Mouse (Mus musculus) intestine, embryonic 14.5 days (tissue): ENCODE results near the gene Arhgef19. TPM values are rescaled to one million over a fixed set of nuclear protein-coding genes. Genes with fewer than 3 reads are reported as not detected.

Experiments used
- ATAC-seq: fragments of 200-750 bp; cut with Nextera tagmentation; replicated peaks from 2 replicates; pipeline ENCODE4 v1.8.0; 2017; ENCODE audit warnings: low read depth, moderate number of reproducible peaks, moderate TSS enrichment, moderate library complexity; ENCODE audit not compliant: low FRiP score, low TSS enrichment
- DNase-seq: peaks from one replicate; pipeline ENCODE4 v3.0.0-alpha.2; 2018; ENCODE audit warnings: low spot score
- H3K27ac ChIP-seq: fragments of 300-500 bp; sonication (generic); 2 replicates; pipeline ENCODE4 v1.5.1; 2014; ENCODE audit warnings: low read depth, mild to moderate bottlenecking, control low read depth
- H3K27me3 ChIP-seq: fragments of 300-500 bp; sonication (generic); replicated peaks from 2 replicates; pipeline ENCODE4 v1.6.1; 2014; ENCODE audit warnings: low read length, control low read depth; ENCODE audit not compliant: control insufficient read depth, insufficient read depth
- H3K36me3 ChIP-seq: fragments of 300-500 bp; sonication (generic); 2 replicates; pipeline ENCODE4 v1.6.1; 2014; ENCODE audit warnings: low read length, control low read depth; ENCODE audit not compliant: control insufficient read depth, insufficient read depth
- H3K4me1 ChIP-seq: fragments of 300-500 bp; sonication (generic); replicated peaks from 2 replicates; pipeline ENCODE4 v1.6.1; 2014; ENCODE audit warnings: low read length, control low read depth, mixed read lengths; ENCODE audit not compliant: control insufficient read depth, insufficient read depth
- H3K4me2 ChIP-seq: fragments of 300-500 bp; sonication (generic); 2 replicates; pipeline ENCODE4 v1.6.1; 2014; ENCODE audit warnings: low read length
- H3K4me3 ChIP-seq: fragments of 300-500 bp; sonication (generic); 2 replicates; pipeline ENCODE4 v1.5.1; 2014; ENCODE audit warnings: low read depth, low read length, control low read depth, mixed read lengths
- H3K9ac ChIP-seq: fragments of 300-500 bp; sonication (generic); 2 replicates; pipeline ENCODE4 v1.6.1; 2014; ENCODE audit warnings: mild to moderate bottlenecking, low read length
- H3K9me3 ChIP-seq: fragments of 300-500 bp; sonication (generic); 2 replicates; pipeline ENCODE4 v1.6.1; 2016; ENCODE audit warnings: low read length, control low read depth; ENCODE audit not compliant: control insufficient read depth
- WGBS: fragments of 180-500 bp; shearing (Covaris S2); extraction: QIAGEN DNeasy Blood & Tissue Kit; methylation state at CpG from one replicate; pipeline ENCODE4 v1.1.7; 2014; 5-methylcytosine and 5-hydroxymethylcytosine counted together
- polyA plus RNA-seq: library from polyadenylated mRNA; unstranded; fragments of >200 nt; fragmentation: Nextera tagmentation; extraction: Ambion mirVana; gene quantifications from 2 replicates; pipeline ENCODE4 v1.2.1, GENCODE M21; 2014

Gene Arhgef19
- polyA plus RNA-seq, 1 experiment from 2014 or later, result 15.8 TPM

DNA sequence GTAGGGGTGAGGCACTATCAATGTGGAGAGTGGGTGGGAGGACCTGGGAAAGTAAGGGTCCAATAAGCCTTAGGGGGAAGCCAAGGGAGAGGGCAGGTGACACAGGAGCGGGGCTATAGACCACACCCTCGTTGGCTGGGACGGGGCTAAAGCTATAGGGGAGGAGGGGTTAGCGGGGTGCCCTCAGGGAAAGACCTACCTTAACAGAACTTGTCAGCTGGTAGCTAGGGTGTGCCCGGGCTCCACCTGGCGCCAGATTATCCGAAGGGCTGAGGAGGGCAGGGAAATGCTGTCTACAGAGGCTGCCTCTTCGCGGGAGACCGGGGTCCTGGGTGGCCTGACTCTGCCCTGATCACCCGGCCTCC is 9.3 kb downstream of the Arhgef19 start:
- Histone ChIP-seq H3K27me3 (peaks cover 50% of the 10 kb centered on the region), H3K36me3 (0 out of 2 replicates have a peak, but pooled peaks cover 5% of the 10 kb centered on the region), H3K4me1 (peaks cover 35% of the 10 kb centered on the region), H3K9me3 (no peaks in the 10 kb centered on the region), H3K27ac (no peak overlapping the region), H3K9ac (no peak overlapping the region), H3K4me2 (peak overlapping the region; percentile 65), H3K4me3 (peak overlapping the region; percentile 38; the same call in 1 of the 2 replicates)
- ATAC-seq, result peak; percentile 41
- WGBS, result 16% methylated on average over 11 of the region's 11 CpGs
- DNase-seq, result no peak

GRCm38 (mm10) chr4:141249383-141249782 is 10.1 kb downstream of the Arhgef19 start:
- H3K9me3 ChIP-seq, result no peaks in the 10 kb centered on the region
- no peak overlapping the region for H3K4me3 ChIP-seq
- ATAC-seq (no peak), DNase-seq (no peak)
- no peak overlapping the region for H3K9ac ChIP-seq
- peaks cover 45% of the 10 kb centered on the region for H3K27me3 ChIP-seq
- 0 out of 2 replicates have a peak, but pooled peaks cover 5% of the 10 kb centered on the region for H3K36me3 ChIP-seq
- H3K4me2 ChIP-seq, result no peak overlapping the region
- no peak overlapping the region for H3K27ac ChIP-seq
- H3K4me1 ChIP-seq, result peaks cover 37% of the 10 kb centered on the region
- WGBS, result 77% methylated on average over 11 of the region's 11 CpGs

GRCm38 (mm10) chr4:141251071-141251470 is 11.8 kb downstream of the Arhgef19 start:
- WGBS, result 68% methylated on average over 8 of the region's 8 CpGs
- Histone ChIP-seq H3K4me1 (peaks cover 25% of the 10 kb centered on the region), H3K4me3 (no peak overlapping the region), H3K9me3 (no peaks in the 10 kb centered on the region), H3K4me2 (no peak overlapping the region), H3K27me3 (peaks cover 35% of the 10 kb centered on the region), H3K9ac (no peak overlapping the region), H3K36me3 (0 out of 2 replicates have a peak, but pooled peaks cover 5% of the 10 kb centered on the region), H3K27ac (no peak overlapping the region)
- ATAC-seq (no peak), DNase-seq (no peak)

GRCm38 (mm10) chr4:141252641-141253040 is 13.3 kb downstream of the Arhgef19 start:
- H3K4me1 ChIP-seq, result peaks cover 15% of the 10 kb centered on the region
- H3K36me3 ChIP-seq, result 0 out of 2 replicates have a peak, but pooled peaks cover 5% of the 10 kb centered on the region
- H3K27me3 ChIP-seq, result peaks cover 20% of the 10 kb centered on the region
- no peaks in the 10 kb centered on the region for H3K9me3 ChIP-seq
- DNase-seq (no peak), ATAC-seq (no peak)
- no peak overlapping the region for H3K9ac ChIP-seq
- WGBS, result 76% methylated on average over 2 of the region's 2 CpGs
- H3K27ac ChIP-seq, result no peak overlapping the region
- no peak overlapping the region for H3K4me3 ChIP-seq
- no peak overlapping the region for H3K4me2 ChIP-seq

DNA sequence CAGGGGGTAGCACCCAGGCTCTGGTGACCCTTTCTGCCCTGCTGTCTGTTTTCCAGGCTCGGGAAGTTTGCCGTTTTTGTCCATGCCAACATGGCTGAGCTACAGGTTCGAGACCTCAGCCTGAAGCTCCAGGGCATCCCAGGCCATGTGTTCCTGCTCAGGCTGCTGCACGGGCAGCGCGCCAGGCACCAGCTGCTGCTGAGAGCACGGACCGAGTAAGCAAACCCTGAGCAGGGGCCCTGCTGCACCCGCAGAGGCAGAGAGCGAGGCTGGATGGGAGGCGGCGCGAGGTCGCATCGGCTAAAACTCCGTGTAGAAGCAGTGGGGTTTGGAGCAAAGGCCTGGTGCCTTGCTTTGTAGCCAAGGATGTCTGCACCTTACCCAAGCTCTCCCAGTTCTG is 14.9 kb downstream of the Arhgef19 start:
- H3K9ac ChIP-seq, result no peak overlapping the region
- no peak for DNase-seq
- 0 out of 2 replicates have a peak overlapping the region, but pooled peaks have one; percentile 16 for H3K27ac ChIP-seq
- 0 out of 2 replicates have a peak, but pooled peaks cover 3% of the 10 kb centered on the region for H3K36me3 ChIP-seq
- no peak overlapping the region for H3K4me2 ChIP-seq
- 59% methylated on average over 16 of the region's 16 CpGs for WGBS
- no peak for ATAC-seq
- H3K4me1 ChIP-seq, result peaks cover 7% of the 10 kb centered on the region
- no peaks in the 10 kb centered on the region for H3K9me3 ChIP-seq
- peaks cover 4% of the 10 kb centered on the region for H3K27me3 ChIP-seq
- no peak overlapping the region for H3K4me3 ChIP-seq

DNA sequence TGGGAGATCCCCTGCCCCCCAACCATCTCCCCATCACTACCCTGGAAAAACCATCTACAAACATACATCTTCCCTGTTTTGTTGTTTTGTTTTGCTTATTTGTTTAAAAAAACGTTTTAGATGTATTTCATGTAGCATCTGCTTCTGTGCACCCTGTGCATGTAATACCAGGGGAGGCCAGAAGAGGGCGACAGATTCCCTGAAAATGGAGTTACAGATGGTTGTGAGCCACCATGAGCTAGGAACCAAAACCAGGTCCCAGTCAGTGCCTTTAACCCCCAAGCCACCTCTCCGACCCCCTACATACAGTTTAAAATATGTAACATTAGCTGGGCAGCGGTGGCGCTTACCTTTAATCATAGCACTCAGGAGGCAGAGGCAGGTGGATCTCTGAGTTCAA is 18.1 kb downstream of the Arhgef19 start:
- Histone ChIP-seq H3K9ac (no peak overlapping the region), H3K36me3 (no peaks in the 10 kb centered on the region), H3K4me3 (no peak overlapping the region), H3K4me1 (peaks cover 10% of the 10 kb centered on the region), H3K4me2 (no peak overlapping the region), H3K27me3 (no peaks in the 10 kb centered on the region), H3K9me3 (no peaks in the 10 kb centered on the region), H3K27ac (no peak overlapping the region)
- DNase-seq (no peak), ATAC-seq (no peak)
- 74% methylated on average over 5 of the region's 5 CpGs for WGBS

GRCm38 (mm10) chr4:141259413-141259812 is 20.1 kb downstream of the Arhgef19 start:
- Histone ChIP-seq H3K4me1 (peaks cover 5% of the 10 kb centered on the region), H3K4me3 (no peak overlapping the region), H3K27me3 (no peaks in the 10 kb centered on the region), H3K9me3 (no peaks in the 10 kb centered on the region), H3K9ac (no peak overlapping the region), H3K36me3 (no peaks in the 10 kb centered on the region), H3K27ac (no peak overlapping the region), H3K4me2 (no peak overlapping the region)
- ATAC-seq, result no peak
- whole genome bisulfite sequencing, result 76% methylated on average over 12 of the region's 12 CpGs
- no peak for DNase-seq

DNA sequence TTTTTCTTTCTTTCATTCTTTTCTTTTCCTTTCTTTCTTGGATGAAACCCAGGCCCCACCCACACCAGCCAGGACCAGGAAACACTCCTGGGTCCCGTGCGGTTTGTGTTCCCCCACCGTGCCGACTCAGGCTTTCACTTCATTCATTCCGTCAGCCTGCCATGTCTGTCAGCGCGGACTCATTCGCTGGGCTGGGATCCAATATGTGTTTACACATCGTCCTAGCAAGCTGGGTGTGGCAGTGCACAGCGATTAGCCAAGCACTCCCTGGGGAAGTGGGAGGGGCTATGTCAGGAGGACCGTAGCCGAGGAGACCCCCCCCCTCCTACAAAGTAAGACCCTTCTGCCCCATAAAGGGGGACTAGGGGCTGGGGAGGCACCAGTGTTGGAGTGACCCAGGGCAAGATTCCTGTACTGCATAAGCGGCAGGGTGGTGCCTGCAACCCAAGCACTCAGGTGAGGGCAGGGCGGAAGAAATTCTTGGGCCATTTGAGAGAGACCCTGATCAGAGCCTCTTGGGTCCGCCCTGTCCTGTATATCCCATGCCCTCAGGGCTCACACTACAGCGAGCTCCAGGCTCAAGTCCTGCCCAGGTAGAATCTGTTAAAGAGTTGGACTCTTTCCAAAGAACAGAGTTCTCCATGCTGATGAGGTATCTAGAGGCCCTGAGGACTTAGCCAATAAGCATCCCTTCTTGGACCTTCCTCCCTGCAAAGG is 20.9 kb downstream of the Arhgef19 start:
- Histone ChIP-seq H3K27ac (no peak overlapping the region), H3K4me1 (peaks cover 3% of the 10 kb centered on the region), H3K9me3 (no peaks in the 10 kb centered on the region), H3K9ac (no peak overlapping the region), H3K36me3 (no peaks in the 10 kb centered on the region), H3K4me2 (peak overlapping the region; percentile 25), H3K27me3 (no peaks in the 10 kb centered on the region), H3K4me3 (no peak overlapping the region)
- DNase-seq (no peak), ATAC-seq (peak; percentile 59)
- 54% methylated on average over 16 of the region's 16 CpGs for WGBS
